Mouse (Mus musculus): Measurements from ENCODE around the gene Naa10. TPM values are rescaled to one million over a fixed set of nuclear protein-coding genes. Genes with fewer than 3 reads are reported as not detected.

Naa10 gene
- 97.3 and 112 TPM in 2 replicates for polyA plus RNA-seq (2015; fragmentation: Nextera tagmentation; extraction: Ambion mirVana)

GRCm38 (mm10) chrX:73921823-73922549 is at the start of gene Naa10, which contains the start of gene Arhgap4:
Gene Naa10 (minus strand): TSS chrX:73921944.
Gene Arhgap4 (minus strand): TSS chrX:73921870.
- 18% methylated on average over 43 of the region's 43 CpGs for WGBS
- peak within 1 kb of the TSS; percentile 56 for H3K4me3 ChIP-seq
- peak; percentile 99 for ATAC-seq (ENCODE audit: low read depth)

GRCm38 (mm10) chrX:73970781-73971180 is 49.0 kb upstream of the Naa10 start:
- H3K27ac ChIP-seq (replicated peaks): no peak overlapping the region
- H3K4me3 ChIP-seq: no peak overlapping the region
- no peaks in the 10 kb centered on the region for H3K36me3 ChIP-seq
- no peaks in the 10 kb centered on the region for H3K27me3 ChIP-seq
- no peaks in the 10 kb centered on the region for H3K4me1 ChIP-seq (replicated peaks)
- no peak for ATAC-seq (ENCODE audit: low read depth)
- H3K9me3 ChIP-seq: no peaks in the 10 kb centered on the region
- H3K4me2 ChIP-seq: no peak overlapping the region
- no peak overlapping the region for H3K9ac ChIP-seq

More at GRCm38 (mm10) chrX:73921823-73922549, at the start of gene Naa10, which contains the start of gene Arhgap4:
- Histone ChIP-seq H3K27ac (replicated peaks) (peak within 1 kb of the TSS; percentile 83), H3K36me3 (peaks cover 8% of the 10 kb centered on the region; the same call in 1 of the 2 replicates), H3K4me1 (replicated peaks) (peaks cover 8% of the 10 kb centered on the region), H3K27me3 (no peaks in the 10 kb centered on the region), H3K4me2 (peak within 1 kb of the TSS; percentile 74), H3K9ac (peak within 1 kb of the TSS; percentile 76), H3K9me3 (no peaks in the 10 kb centered on the region)

- Histone ChIP-seq H3K9me3 (no peaks in the 10 kb centered on the region), H3K4me2 (no peak overlapping the region), H3K9ac (no peak overlapping the region), H3K36me3 (no peaks in the 10 kb centered on the region), H3K27me3 (no peaks in the 10 kb centered on the region), H3K27ac (replicated peaks) (no peak overlapping the region), H3K4me3 (no peak overlapping the region), H3K4me1 (replicated peaks) (peaks cover under 1% of the 10 kb centered on the region)
- no peak for ATAC-seq (ENCODE audit: low read depth)
- WGBS: 92% methylated on average over 2 of the region's 2 CpGs
Observed at GRCm38 (mm10) chrX:73969729-73970128, 48.0 kb upstream of the Naa10 start.

- Histone ChIP-seq H3K4me3 (no peak overlapping the region), H3K36me3 (no peaks in the 10 kb centered on the region), H3K4me1 (replicated peaks) (peaks cover 7% of the 10 kb centered on the region), H3K9me3 (no peaks in the 10 kb centered on the region), H3K9ac (no peak overlapping the region), H3K27me3 (no peaks in the 10 kb centered on the region), H3K27ac (replicated peaks) (no peak overlapping the region), H3K4me2 (no peak overlapping the region)
- no peak for ATAC-seq (ENCODE audit: low read depth)
- 68% methylated on average over 1 of the region's 1 CpGs for WGBS
Observed at GRCm38 (mm10) chrX:73969167-73969566, 47.4 kb upstream of the Naa10 start.

DNA sequence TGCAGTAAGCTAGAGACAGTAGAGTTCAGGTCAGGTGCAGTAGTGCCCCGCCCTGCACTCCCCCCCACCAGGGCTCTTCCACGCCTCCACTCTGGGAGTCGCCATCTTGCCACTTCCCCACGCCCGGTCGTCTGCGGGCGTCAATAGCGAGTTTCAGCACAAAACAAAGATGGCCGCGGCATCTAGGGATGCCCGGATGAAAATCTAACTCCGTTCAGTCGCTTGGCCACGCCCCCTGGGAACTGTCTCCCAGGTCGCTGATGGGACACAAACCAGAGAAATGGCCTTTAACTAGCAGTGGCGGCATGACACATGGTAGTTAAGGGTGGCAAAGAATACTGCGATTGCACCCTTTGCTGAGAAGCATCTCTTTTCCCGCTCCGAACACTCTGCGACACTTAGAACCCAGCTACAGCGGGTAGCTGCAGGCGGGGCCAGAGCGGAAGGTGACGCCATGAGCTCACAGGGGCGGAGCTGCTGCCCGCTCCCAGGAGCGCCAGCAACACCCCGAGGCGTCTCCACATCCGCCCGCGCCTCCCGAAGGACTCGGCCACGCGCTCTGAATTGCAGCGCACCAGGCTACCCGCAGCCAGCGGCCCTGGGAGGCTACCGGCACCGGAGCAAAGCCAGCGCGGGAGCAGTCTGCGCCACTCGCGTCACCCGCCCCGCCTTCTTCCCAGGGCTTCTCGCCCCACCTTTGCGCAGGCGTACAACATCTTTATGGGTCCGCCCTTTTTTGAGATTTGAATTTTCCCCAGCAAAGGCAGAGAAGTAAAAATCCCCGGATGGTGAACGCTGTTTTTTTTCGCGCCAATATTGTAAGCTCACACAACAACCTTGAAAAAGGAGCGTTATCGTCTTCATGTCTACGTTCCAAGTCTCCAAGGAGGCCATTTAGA is 45.7 kb upstream of the Naa10 start:
- peak; percentile 91 for ATAC-seq (ENCODE audit: low read depth)
- peaks cover 24% of the 10 kb centered on the region for H3K4me1 ChIP-seq (replicated peaks)
- H3K9ac ChIP-seq: peak overlapping the region; percentile 79
- H3K27me3 ChIP-seq: no peaks in the 10 kb centered on the region
- H3K36me3 ChIP-seq: no peaks in the 10 kb centered on the region
- WGBS: 13% methylated on average over 60 of the region's 60 CpGs
- H3K4me3 ChIP-seq: peak overlapping the region; percentile 70
- peak overlapping the region; percentile 98 for H3K27ac ChIP-seq (replicated peaks)
- peak overlapping the region; percentile 80 for H3K4me2 ChIP-seq
- no peaks in the 10 kb centered on the region for H3K9me3 ChIP-seq

- no peaks in the 10 kb centered on the region for H3K27me3 ChIP-seq
- H3K36me3 ChIP-seq: no peaks in the 10 kb centered on the region
- peaks cover 33% of the 10 kb centered on the region for H3K4me1 ChIP-seq (replicated peaks)
- WGBS: 16% methylated on average over 58 of the region's 58 CpGs
- H3K9ac ChIP-seq: peak within 1 kb of the TSS; percentile 79
- H3K4me2 ChIP-seq: peak within 1 kb of the TSS; percentile 80
- peak within 1 kb of the TSS; percentile 98 for H3K27ac ChIP-seq (replicated peaks)
- peak; percentile 83 for ATAC-seq (ENCODE audit: low read depth)
- H3K4me3 ChIP-seq: peak within 1 kb of the TSS; percentile 70
- no peaks in the 10 kb centered on the region for H3K9me3 ChIP-seq
Observed at GRCm38 (mm10) chrX:73966248-73967176, 44.8 kb upstream of the Naa10 start, which contains the start of gene Hcfc1. Gene Hcfc1 (minus strand): TSS chrX:73966357.

GRCm38 (mm10) chrX:73965307-73965706 is 43.6 kb upstream of the Naa10 start:
- peak overlapping the region; percentile 70 for H3K4me3 ChIP-seq
- peak overlapping the region; percentile 79 for H3K9ac ChIP-seq
- H3K9me3 ChIP-seq: no peaks in the 10 kb centered on the region
- no peaks in the 10 kb centered on the region for H3K27me3 ChIP-seq
- WGBS: 22% methylated on average over 20 of the region's 20 CpGs
- H3K27ac ChIP-seq (replicated peaks): peak overlapping the region; percentile 98
- peak overlapping the region; percentile 80 for H3K4me2 ChIP-seq
- H3K36me3 ChIP-seq: 0 out of 2 replicates have a peak, but pooled peaks cover 5% of the 10 kb centered on the region
- no peak for ATAC-seq (ENCODE audit: low read depth)
- peaks cover 33% of the 10 kb centered on the region for H3K4me1 ChIP-seq (replicated peaks)

- Histone ChIP-seq H3K27me3 (no peaks in the 10 kb centered on the region), H3K9me3 (no peaks in the 10 kb centered on the region), H3K9ac (peak overlapping the region; percentile 79), H3K27ac (replicated peaks) (no peak overlapping the region), H3K4me2 (peak overlapping the region; percentile 80), H3K4me1 (replicated peaks) (peaks cover 33% of the 10 kb centered on the region), H3K4me3 (peak overlapping the region; percentile 70), H3K36me3 (0 out of 2 replicates have a peak, but pooled peaks cover 7% of the 10 kb centered on the region)
- ATAC-seq (ENCODE audit: low read depth): no peak
- 63% methylated on average over 3 of the region's 3 CpGs for WGBS
Observed at GRCm38 (mm10) chrX:73964363-73964762, 42.6 kb upstream of the Naa10 start.

GRCm38 (mm10) chrX:73954988-73955387 is 33.2 kb upstream of the Naa10 start:
- Histone ChIP-seq H3K27me3 (no peaks in the 10 kb centered on the region), H3K9ac (no peak overlapping the region), H3K4me3 (no peak overlapping the region), H3K36me3 (peaks cover 94% of the 10 kb centered on the region), H3K27ac (replicated peaks) (no peak overlapping the region), H3K9me3 (no peaks in the 10 kb centered on the region), H3K4me1 (replicated peaks) (no peaks in the 10 kb centered on the region), H3K4me2 (no peak overlapping the region)
- 88% methylated on average over 6 of the region's 6 CpGs for WGBS
- no peak for ATAC-seq (ENCODE audit: low read depth)

DNA sequence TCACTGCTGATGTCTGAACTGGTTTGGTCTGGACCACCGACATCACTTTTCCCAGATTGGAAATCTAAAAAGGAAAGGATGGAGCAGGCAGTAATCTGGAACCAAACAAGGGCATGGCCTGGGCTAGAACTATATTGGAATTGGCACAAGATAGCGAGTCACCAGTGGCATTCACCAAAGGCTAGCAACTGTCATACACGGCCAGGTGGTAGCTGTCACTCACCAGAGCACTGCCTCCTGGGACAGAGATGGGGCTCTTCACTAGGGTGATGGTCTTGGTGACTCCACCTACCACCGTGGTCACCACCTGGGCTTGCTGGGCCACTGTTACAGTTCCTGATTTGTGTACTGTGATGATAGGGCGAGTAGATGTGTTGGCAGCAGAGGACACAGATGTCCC is 30.9 kb upstream of the Naa10 start:
- peaks cover 92% of the 10 kb centered on the region for H3K36me3 ChIP-seq
- no peak overlapping the region for H3K4me2 ChIP-seq
- no peak overlapping the region for H3K9ac ChIP-seq
- no peaks in the 10 kb centered on the region for H3K27me3 ChIP-seq
- H3K4me1 ChIP-seq (replicated peaks): no peaks in the 10 kb centered on the region
- 88% methylated on average over 5 of the region's 5 CpGs for WGBS
- no peaks in the 10 kb centered on the region for H3K9me3 ChIP-seq
- H3K4me3 ChIP-seq: no peak overlapping the region
- H3K27ac ChIP-seq (replicated peaks): no peak overlapping the region
- no peak for ATAC-seq (ENCODE audit: low read depth)

DNA sequence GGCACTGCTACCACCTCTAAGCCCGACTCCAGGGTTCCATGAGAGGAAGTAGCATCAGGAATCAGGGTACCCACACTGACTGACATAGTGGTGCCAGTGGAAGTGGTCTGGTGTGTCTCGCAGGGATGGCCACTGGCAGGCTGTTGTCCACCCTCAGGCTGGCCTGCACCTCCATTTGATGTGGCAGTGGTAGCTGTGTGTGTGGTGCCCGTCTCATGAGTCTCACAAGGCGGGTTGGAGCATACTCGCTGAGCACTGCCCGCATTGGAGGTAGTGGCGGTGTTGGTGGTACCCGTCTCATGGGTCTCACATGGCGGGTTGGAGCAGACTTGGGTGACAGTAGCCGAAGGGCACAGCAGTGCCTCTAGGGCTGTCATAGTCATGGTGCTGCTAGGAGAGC is 27.6 kb upstream of the Naa10 start:
- no peak overlapping the region for H3K4me3 ChIP-seq
- no peaks in the 10 kb centered on the region for H3K4me1 ChIP-seq (replicated peaks)
- H3K27ac ChIP-seq (replicated peaks): no peak overlapping the region
- H3K9ac ChIP-seq: no peak overlapping the region
- 92% methylated on average over 10 of the region's 10 CpGs for WGBS
- no peak overlapping the region for H3K4me2 ChIP-seq
- H3K36me3 ChIP-seq: peaks cover 94% of the 10 kb centered on the region
- ATAC-seq (ENCODE audit: low read depth): no peak
- no peaks in the 10 kb centered on the region for H3K9me3 ChIP-seq
- no peaks in the 10 kb centered on the region for H3K27me3 ChIP-seq
